15 mouse cellular contexts compared by ENCODE assay signal in genomic region chr6:99552816-99553215, GRCm38 (mm10).
"Had no signal": no experiment of that assay in that cellular context is flagged by ENCODE, and none has a peak within 500 bp of the region (broad histone marks: within the 10 kb centered on the region; RNA-seq: fewer than 3 reads in every experiment).

No protein-coding gene starts in this region.

- DNase-seq: gastrocnemius, postnatal 14 days; gastrocnemius, postnatal 36 days; heart, adult 11 months; heart, adult 2 months; heart, postnatal 14 days; heart, postnatal 36 days; kidney, adult 11 months; kidney, adult 2 months; kidney, adult 9 months; kidney, postnatal 14 days; kidney, postnatal 36 days; layer of hippocampus, adult 9-11 months; layer of hippocampus, postnatal 36 days; liver; liver, embryonic 13.5 days had no signal
